Mouse (Mus musculus) G1E (cell line): ENCODE measurements around the gene Vsig8.

ENCODE experiments used
- CTCF ChIP-seq: IDR thresholded peaks from 2 replicates; pipeline ENCODE4 v1.5.1; 2012; ENCODE audit warnings: low read depth, low read length, inconsistent platforms, mixed read lengths
- GATA1 ChIP-seq: IDR thresholded peaks from 2 replicates; pipeline ENCODE4 v1.6.1; 2012; ENCODE audit warnings: borderline replicate concordance, low read length, inconsistent platforms, mixed read lengths
- GATA2 ChIP-seq: IDR thresholded peaks from 2 replicates; pipeline ENCODE4 v1.6.1; 2012; ENCODE audit warnings: low read depth, low read length, inconsistent platforms, borderline replicate concordance

- TF ChIP-seq CTCF: no peak
- no peak for TF ChIP-seq GATA2
- no peak for TF ChIP-seq GATA1
Measured at GRCm38 (mm10) chr1:172612745-172613144, 57.0 kb downstream of the Vsig8 start.
